Mouse (Mus musculus): Measurements from ENCODE around the gene Paics.

DNA sequence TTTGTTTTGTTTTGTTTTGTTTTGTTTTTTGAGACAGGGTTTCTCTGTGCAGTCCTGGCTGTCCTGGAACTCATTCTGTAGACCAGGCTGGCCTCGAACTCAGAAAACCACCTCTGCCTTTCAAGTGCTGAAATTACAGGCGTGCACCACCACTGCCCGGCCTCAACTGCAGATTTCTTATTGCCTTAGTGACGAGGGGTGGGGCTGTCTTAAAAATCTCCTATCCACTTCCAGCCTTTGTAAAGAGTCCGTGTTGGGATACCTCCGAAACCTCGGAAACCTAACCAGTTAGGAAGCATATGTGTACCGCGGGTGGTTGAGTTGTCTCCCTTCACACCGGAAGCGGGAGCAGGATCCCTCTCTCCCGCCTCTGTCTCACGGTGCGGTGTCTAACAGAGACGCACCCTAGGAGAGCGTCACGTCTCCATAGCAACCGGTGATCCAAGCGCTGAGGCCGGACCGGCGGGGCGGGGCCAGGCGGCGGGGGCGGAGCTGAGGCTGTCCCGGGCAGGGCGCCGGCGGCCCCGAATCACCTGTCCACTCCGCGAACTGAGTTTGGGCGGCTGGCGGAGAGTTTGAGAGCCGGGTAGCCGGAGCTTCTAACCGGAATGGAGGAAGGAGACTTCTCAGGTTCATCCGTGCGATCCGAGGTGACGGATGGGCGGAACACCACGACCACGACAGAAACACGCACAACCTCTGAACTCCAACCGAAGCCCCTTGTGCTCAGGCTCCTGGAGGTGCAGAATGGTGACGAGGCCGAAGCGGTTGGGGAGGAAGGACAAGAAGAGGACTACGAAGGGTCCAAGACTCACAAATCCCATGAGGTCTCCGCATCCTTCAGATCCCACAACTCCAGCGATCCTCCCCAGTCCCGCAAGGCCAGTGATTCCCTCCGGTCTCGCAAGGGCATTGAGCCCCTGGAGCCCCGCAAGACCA is 64.7 kb downstream of the Paics start, which contains the start of gene Thegl:
- TF ChIP-seq POLR2A (IDR thresholded peaks at IDR 0.05; ENCODE audit: extremely low read depth, insufficient read depth, low read length) (no peak), CTCF (IDR thresholded peaks at IDR 0.05; ENCODE audit: low read depth, low read length) (no peak)

Data from liver, adult 2 months (tissue).